Mouse (Mus musculus) bone marrow macrophage, adult 2 months (primary cell): ENCODE measurements around the gene Pdzrn3. TPM values are rescaled to one million over a fixed set of nuclear protein-coding genes. Genes with fewer than 3 reads are reported as not detected.

Experiments
- H3K27ac ChIP-seq: 2 replicates; pipeline ENCODE4 v1.5.1; 2012; ENCODE audit warnings: low read depth, low read length; ENCODE audit not compliant: insufficient read depth
- H3K4me1 ChIP-seq: 2 replicates; pipeline ENCODE4 v1.6.1; 2012; ENCODE audit warnings: low read length; ENCODE audit not compliant: control insufficient read depth, insufficient read depth
- H3K4me3 ChIP-seq: 2 replicates; pipeline ENCODE4 v1.5.1; 2012; ENCODE audit warnings: mild to moderate bottlenecking, low read length, moderate library complexity; ENCODE audit not compliant: insufficient read depth
- CTCF ChIP-seq: IDR thresholded peaks from 2 replicates; pipeline ENCODE4 v1.5.1; 2012; ENCODE audit warnings: low read depth, mild to moderate bottlenecking, low read length, moderate library complexity
- POLR2A ChIP-seq: IDR thresholded peaks from 2 replicates; pipeline ENCODE4 v1.6.1; 2012; ENCODE audit warnings: mild to moderate bottlenecking, low read depth, low read length, borderline replicate concordance
- polyA plus RNA-seq: library from polyadenylated mRNA; stranded (reverse); fragments of >200 nt; gene quantifications from 2 replicates; pipeline ENCODE4 v1.2.4, GENCODE M21; 2012; ENCODE audit not compliant: missing spikeins, insufficient read depth, insufficient read length

Pdzrn3 gene
- polyA plus RNA-seq, 1 experiment = 0.67 TPM

DNA sequence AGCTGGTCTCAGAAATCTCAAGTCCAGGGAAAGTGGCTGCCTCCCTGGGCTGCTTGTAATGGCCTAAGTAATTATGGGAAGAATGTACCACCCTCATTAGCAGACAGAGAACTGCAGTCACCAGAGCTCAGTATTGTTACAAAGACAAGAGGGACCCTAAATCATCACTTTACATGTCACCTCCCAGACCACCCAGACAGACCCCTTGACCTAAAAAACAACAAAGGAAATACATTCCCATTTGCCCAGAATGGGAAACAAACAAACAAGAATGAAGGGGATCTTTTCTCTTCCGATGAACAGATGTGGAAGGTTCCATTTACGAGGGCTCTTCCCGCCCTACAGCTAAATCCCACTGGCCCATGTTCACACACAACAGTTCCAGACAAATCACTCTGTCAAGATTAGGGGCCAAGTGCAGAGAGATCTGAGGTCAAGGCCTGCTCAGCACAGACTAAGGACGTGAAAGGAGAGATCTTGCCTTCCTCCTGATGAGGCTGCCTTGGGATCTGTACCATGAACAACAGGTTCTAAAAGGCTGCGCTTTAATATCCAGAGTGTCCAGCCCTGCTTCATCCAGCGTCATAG, 93.2 kb downstream of the Pdzrn3 start:
- Histone ChIP-seq H3K4me3 (no peak overlapping the region), H3K4me1 (no peaks in the 10 kb centered on the region), H3K27ac (no peak overlapping the region)
- TF ChIP-seq CTCF = no peak
- TF ChIP-seq POLR2A = no peak

GRCm38 (mm10) chr6:101283891-101284290, 93.8 kb downstream of the Pdzrn3 start:
- no peaks in the 10 kb centered on the region for H3K4me1 ChIP-seq
- H3K4me3 ChIP-seq = no peak overlapping the region
- no peak overlapping the region for H3K27ac ChIP-seq
- TF ChIP-seq POLR2A = no peak
- TF ChIP-seq CTCF = no peak

GRCm38 (mm10) chr6:101281644-101282043, 96.1 kb downstream of the Pdzrn3 start:
- Histone ChIP-seq H3K4me1 (no peaks in the 10 kb centered on the region), H3K4me3 (no peak overlapping the region), H3K27ac (no peak overlapping the region)
- TF ChIP-seq POLR2A = no peak
- TF ChIP-seq CTCF = no peak

DNA sequence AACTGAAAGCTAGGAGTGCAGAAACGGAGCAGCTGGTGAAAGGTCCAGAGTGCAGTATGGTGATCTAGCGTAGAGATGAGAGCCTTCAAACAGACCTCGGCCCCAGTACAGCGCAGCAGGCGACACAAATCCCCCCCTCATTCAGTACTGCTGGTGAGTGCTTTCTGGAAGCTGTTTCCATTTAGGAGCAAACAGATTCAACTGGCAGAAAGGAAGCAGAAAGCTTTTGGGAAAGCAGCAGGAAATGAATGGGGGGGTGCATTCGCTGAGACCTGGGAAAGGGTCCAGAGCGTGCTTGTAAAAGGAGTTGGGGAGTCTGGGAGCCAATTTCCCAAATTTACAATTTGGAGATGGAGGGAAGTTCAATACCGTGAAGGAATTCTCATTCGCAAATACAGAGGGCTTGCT, 96.9 kb downstream of the Pdzrn3 start:
- TF ChIP-seq CTCF (no peak), POLR2A (no peak)
- H3K27ac ChIP-seq = no peak overlapping the region
- no peak overlapping the region for H3K4me3 ChIP-seq
- H3K4me1 ChIP-seq = no peaks in the 10 kb centered on the region

- H3K4me1 ChIP-seq = no peaks in the 10 kb centered on the region
- TF ChIP-seq POLR2A (no peak), CTCF (no peak)
- no peak overlapping the region for H3K27ac ChIP-seq
- H3K4me3 ChIP-seq = no peak overlapping the region
Observed at GRCm38 (mm10) chr6:101278286-101278932, 99.3 kb downstream of the Pdzrn3 start.

GRCm38 (mm10) chr6:101276261-101276660, 101.4 kb downstream of the Pdzrn3 start:
- Histone ChIP-seq H3K27ac (no peak overlapping the region), H3K4me3 (no peak overlapping the region), H3K4me1 (no peaks in the 10 kb centered on the region)
- no peak for TF ChIP-seq POLR2A
- no peak for TF ChIP-seq CTCF

DNA sequence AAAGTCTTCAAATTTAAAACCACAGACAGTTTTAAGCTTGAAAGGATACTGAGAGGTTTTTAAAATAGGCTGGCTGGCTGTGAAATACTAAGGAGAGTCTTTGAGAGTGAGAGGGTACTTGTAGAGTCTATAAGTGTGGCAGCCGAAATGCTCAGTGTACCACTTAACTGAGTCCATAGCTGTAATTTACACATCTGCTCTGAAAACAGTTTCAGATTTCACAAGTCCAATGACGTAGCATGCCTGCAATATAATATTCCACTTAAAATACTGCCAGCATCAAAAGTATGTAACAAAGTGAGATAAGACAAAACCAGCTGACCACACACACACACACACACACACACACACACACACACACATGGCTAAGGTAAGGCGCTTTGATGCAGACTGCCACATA, 101.9 kb downstream of the Pdzrn3 start:
- TF ChIP-seq CTCF (no peak), POLR2A (no peak)
- Histone ChIP-seq H3K4me3 (no peak overlapping the region), H3K4me1 (no peaks in the 10 kb centered on the region), H3K27ac (no peak overlapping the region)

DNA sequence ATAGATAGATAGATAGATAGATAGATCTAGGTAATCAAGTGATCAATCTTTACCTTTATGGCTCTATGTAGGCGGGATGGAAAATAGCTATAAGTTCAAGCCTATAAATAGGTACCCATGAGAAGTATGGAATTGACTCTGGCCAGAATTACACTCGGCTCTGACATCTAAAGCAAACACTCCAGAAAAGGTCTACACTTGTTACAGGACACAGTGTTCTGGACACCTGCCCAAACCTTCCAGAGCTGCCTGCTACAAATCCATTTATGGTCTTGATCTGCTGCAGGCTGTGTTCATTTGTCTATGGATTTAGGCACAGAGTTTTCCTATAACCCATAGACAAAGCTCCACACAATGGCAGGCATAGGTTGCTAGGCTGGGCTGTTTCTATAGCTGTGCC, 102.9 kb downstream of the Pdzrn3 start:
- H3K4me3 ChIP-seq = no peak overlapping the region
- TF ChIP-seq POLR2A (no peak), CTCF (no peak)
- no peak overlapping the region for H3K27ac ChIP-seq
- no peaks in the 10 kb centered on the region for H3K4me1 ChIP-seq

DNA sequence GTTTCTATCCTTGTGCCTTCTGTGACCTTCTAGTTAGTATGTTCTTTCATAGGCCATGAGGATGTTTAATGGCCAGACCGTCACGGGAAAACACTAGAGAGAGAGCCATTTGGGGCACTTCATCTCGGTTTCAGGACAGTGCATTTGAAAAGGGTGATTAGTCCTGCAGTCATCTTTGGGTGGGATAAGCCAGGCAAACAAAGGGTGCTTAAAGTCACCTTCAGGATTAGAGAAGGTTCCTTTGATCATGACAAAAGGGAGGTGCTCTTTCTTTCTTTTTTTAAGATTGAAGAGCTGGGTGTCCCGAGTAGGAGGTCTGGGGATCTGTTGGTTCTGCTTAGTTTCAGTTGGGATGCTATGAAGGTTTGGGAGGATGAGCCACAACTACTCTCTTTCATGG, 105.4 kb downstream of the Pdzrn3 start:
- TF ChIP-seq POLR2A (no peak), CTCF (no peak)
- H3K4me3 ChIP-seq = no peak overlapping the region
- peaks cover 6% of the 10 kb centered on the region for H3K4me1 ChIP-seq
- no peak overlapping the region for H3K27ac ChIP-seq

DNA sequence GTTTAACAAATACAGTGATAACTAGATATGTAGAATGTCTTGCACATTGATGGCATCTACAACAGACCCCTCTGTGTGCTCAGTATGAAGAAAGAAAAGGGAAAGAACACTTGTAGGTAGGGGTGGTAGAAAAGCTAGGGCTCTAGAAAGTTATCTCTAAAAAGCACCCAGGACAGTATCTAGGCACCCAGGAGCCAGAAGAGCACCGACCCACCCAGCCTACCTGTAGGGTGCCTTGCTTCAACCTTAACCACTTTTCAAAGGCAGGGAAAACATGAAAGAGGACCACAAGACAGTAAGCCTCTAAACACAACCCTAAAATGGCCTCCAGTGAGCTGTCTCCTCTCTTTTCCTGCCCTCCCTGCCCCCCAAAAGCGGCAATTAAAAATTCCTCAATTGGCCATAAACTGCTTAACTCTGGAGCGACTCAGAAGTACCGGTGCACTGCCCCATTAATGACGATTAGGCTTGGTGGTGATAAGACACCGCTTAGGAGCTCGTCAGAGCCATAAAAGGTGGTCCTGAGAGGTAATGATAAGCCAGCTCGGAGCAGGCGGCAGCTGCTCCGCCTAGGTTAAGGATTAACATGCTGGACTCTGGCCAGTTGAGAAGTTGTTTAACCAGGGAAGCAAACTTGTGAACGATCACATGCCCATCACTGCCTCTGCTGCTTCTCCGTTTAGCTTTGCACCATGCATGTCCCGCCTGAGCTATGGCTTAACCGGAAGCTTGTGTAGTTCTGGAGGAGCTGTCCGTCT, 106.1 kb downstream of the Pdzrn3 start:
- peaks cover 6% of the 10 kb centered on the region for H3K4me1 ChIP-seq
- H3K4me3 ChIP-seq = no peak overlapping the region
- no peak for TF ChIP-seq POLR2A
- TF ChIP-seq CTCF = no peak
- no peak overlapping the region for H3K27ac ChIP-seq
